Mouse (Mus musculus): ENCODE measurements around the gene Rhobtb1.

Rhobtb1 gene

GRCm38 (mm10) chr10:69334271-69335194, 183.3 kb downstream of the Rhobtb1 start:
- Histone ChIP-seq H3K36me3 (ENCODE audit: control insufficient read depth, insufficient read depth, low read length, poor library complexity, severe bottlenecking) (no peaks in the 10 kb centered on the region), H3K27me3 (ENCODE audit: control insufficient read depth, insufficient read depth, low read length, poor library complexity, severe bottlenecking) (no peaks in the 10 kb centered on the region)
- DNase-seq (ENCODE audit: low read depth, low spot score): no peak

GRCm38 (mm10) chr10:69335195-69335536, 183.9 kb downstream of the Rhobtb1 start:
- H3K36me3 ChIP-seq (ENCODE audit: control insufficient read depth, insufficient read depth, low read length, poor library complexity, severe bottlenecking): no peaks in the 10 kb centered on the region
- DNase-seq (ENCODE audit: low read depth, low spot score): no peak

GRCm38 (mm10) chr10:69335611-69336010, 184.4 kb downstream of the Rhobtb1 start:
- DNase-seq (ENCODE audit: low read depth, low spot score): no peak
- Histone ChIP-seq H3K36me3 (ENCODE audit: control insufficient read depth, insufficient read depth, low read length, poor library complexity, severe bottlenecking) (no peaks in the 10 kb centered on the region), H3K27me3 (ENCODE audit: control insufficient read depth, insufficient read depth, low read length, poor library complexity, severe bottlenecking) (no peaks in the 10 kb centered on the region)

More at GRCm38 (mm10) chr10:69335195-69335536, 183.9 kb downstream of the Rhobtb1 start:
- no peaks in the 10 kb centered on the region for H3K27me3 ChIP-seq (ENCODE audit: control insufficient read depth, insufficient read depth, low read length, poor library complexity, severe bottlenecking)

- DNase-seq (ENCODE audit: low read depth, low spot score): no peak
- Histone ChIP-seq H3K36me3 (ENCODE audit: control insufficient read depth, insufficient read depth, low read length, poor library complexity, severe bottlenecking) (no peaks in the 10 kb centered on the region), H3K27me3 (ENCODE audit: control insufficient read depth, insufficient read depth, low read length, poor library complexity, severe bottlenecking) (no peaks in the 10 kb centered on the region)
Observed at GRCm38 (mm10) chr10:69336219-69336618, 185.0 kb downstream of the Rhobtb1 start.

- DNase-seq (ENCODE audit: low read depth, low spot score): no peak
- Histone ChIP-seq H3K36me3 (ENCODE audit: control insufficient read depth, insufficient read depth, low read length, poor library complexity, severe bottlenecking) (no peaks in the 10 kb centered on the region), H3K27me3 (ENCODE audit: control insufficient read depth, insufficient read depth, low read length, poor library complexity, severe bottlenecking) (no peaks in the 10 kb centered on the region)
Observed at GRCm38 (mm10) chr10:69340001-69340400, 188.8 kb downstream of the Rhobtb1 start.

Measured in splenic B cell, adult 2 months (primary cell).